Mouse (Mus musculus) E14TG2a.4 (cell line): ENCODE measurements around the gene Hnrnpc.
"Not testable (repeated sequence)": the region's sequence is repeated elsewhere in the genome, so short reads cannot be mapped to it uniquely, and the experiment has no call there.

Experiments
- H3K27me3 ChIP-seq: 2 replicates; pipeline ENCODE4 v1.6.1; 2014; ENCODE audit warnings: low read length, control low read depth; ENCODE audit not compliant: insufficient read depth
- H3K36me3 ChIP-seq: 2 replicates; pipeline ENCODE4 v1.6.1; 2014; ENCODE audit warnings: low read length, control low read depth; ENCODE audit not compliant: insufficient read depth
- H3K4me1 ChIP-seq: replicated peaks from 2 replicates; pipeline ENCODE4 v1.6.1; 2014; ENCODE audit warnings: low read depth, low read length, control low read depth
- H3K4me3 ChIP-seq: replicated peaks from 2 replicates; pipeline ENCODE4 v1.5.1; 2014; ENCODE audit warnings: mild to moderate bottlenecking, low read length
- H3K9me3 ChIP-seq: 2 replicates; pipeline ENCODE4 v1.6.1; 2014; ENCODE audit warnings: low read length, control low read depth
- CTCF ChIP-seq: conservative IDR thresholded peaks from 2 replicates; pipeline ENCODE4 v1.5.1; 2014; ENCODE audit warnings: low read length
- NANOG ChIP-seq: IDR thresholded peaks from 2 replicates; pipeline ENCODE4 v1.6.1; 2014; ENCODE audit warnings: borderline replicate concordance, low read length, mixed read lengths
- POU5F1 ChIP-seq: IDR thresholded peaks from 2 replicates; pipeline ENCODE4 v1.6.1; 2014; ENCODE audit warnings: low read length, borderline replicate concordance

Gene Hnrnpc

GRCm38 (mm10) chr14:52094533-52094932, 9.3 kb downstream of the Hnrnpc start:
- Histone ChIP-seq H3K27me3 (no peaks in the 10 kb centered on the region), H3K9me3 (no peaks in the 10 kb centered on the region), H3K36me3 (peaks cover 84% of the 10 kb centered on the region), H3K4me1 (peaks cover 60% of the 10 kb centered on the region), H3K4me3 (no peak overlapping the region)
- TF ChIP-seq POU5F1 (no peak), CTCF (no peak), NANOG (no peak)

- H3K36me3 ChIP-seq, result peaks cover 91% of the 10 kb centered on the region
- H3K4me3 ChIP-seq, result no peak overlapping the region
- H3K4me1 ChIP-seq, result peaks cover 71% of the 10 kb centered on the region
- no peaks in the 10 kb centered on the region for H3K9me3 ChIP-seq
- H3K27me3 ChIP-seq, result no peaks in the 10 kb centered on the region
- TF ChIP-seq POU5F1, result no peak
- TF ChIP-seq CTCF, result no peak
- TF ChIP-seq NANOG, result no peak
These were observed 20.7 kb downstream of the Hnrnpc start for GRCm38 (mm10) chr14:52083083-52083482.

- no peak overlapping the region for H3K4me3 ChIP-seq
- peaks cover 66% of the 10 kb centered on the region for H3K4me1 ChIP-seq
- peaks cover 61% of the 10 kb centered on the region for H3K36me3 ChIP-seq
- no peak for TF ChIP-seq NANOG
- TF ChIP-seq CTCF, result no peak
- no peak for TF ChIP-seq POU5F1
- H3K27me3 ChIP-seq, result no peaks in the 10 kb centered on the region
- no peaks in the 10 kb centered on the region for H3K9me3 ChIP-seq
These were observed 32.2 kb downstream of the Hnrnpc start for GRCm38 (mm10) chr14:52071599-52072137.

- TF ChIP-seq POU5F1 (no peak), NANOG (peak; percentile 78)
- no peaks in the 10 kb centered on the region for H3K9me3 ChIP-seq
- H3K36me3 ChIP-seq, result peaks cover 8% of the 10 kb centered on the region
- peaks cover 84% of the 10 kb centered on the region for H3K4me1 ChIP-seq
- H3K27me3 ChIP-seq, result no peaks in the 10 kb centered on the region
- no peak overlapping the region; the same call in 1 of the 2 replicates for H3K4me3 ChIP-seq
These were observed 37.7 kb downstream of the Hnrnpc start for GRCm38 (mm10) chr14:52066135-52066534.

- H3K27me3 ChIP-seq, result no peaks in the 10 kb centered on the region
- H3K4me3 ChIP-seq, result 0 out of 2 replicates have a peak overlapping the region, but pooled peaks have one; percentile 5
- TF ChIP-seq NANOG (no peak), POU5F1 (no peak), CTCF (no peak)
- H3K9me3 ChIP-seq, result peaks cover 3% of the 10 kb centered on the region; the same call in 1 of the 2 replicates
- H3K36me3 ChIP-seq, result no peaks in the 10 kb centered on the region; the same call in 1 of the 2 replicates
- peaks cover 68% of the 10 kb centered on the region for H3K4me1 ChIP-seq
These were observed 42.0 kb downstream of the Hnrnpc start for GRCm38 (mm10) chr14:52061798-52062197.

GRCm38 (mm10) chr14:52060800-52061199, 43.0 kb downstream of the Hnrnpc start:
- peaks cover 6% of the 10 kb centered on the region; the same call in 1 of the 2 replicates for H3K36me3 ChIP-seq
- no peak for TF ChIP-seq NANOG
- H3K9me3 ChIP-seq, result peaks cover 13% of the 10 kb centered on the region
- H3K4me3 ChIP-seq, result no peak overlapping the region
- H3K27me3 ChIP-seq, result no peaks in the 10 kb centered on the region
- peaks cover 64% of the 10 kb centered on the region for H3K4me1 ChIP-seq

GRCm38 (mm10) chr14:52059982-52060381, 43.8 kb downstream of the Hnrnpc start:
- Histone ChIP-seq H3K9me3 (peaks cover 19% of the 10 kb centered on the region), H3K4me1 (peaks cover 60% of the 10 kb centered on the region), H3K27me3 (no peaks in the 10 kb centered on the region), H3K4me3 (no peak overlapping the region), H3K36me3 (peaks cover 6% of the 10 kb centered on the region; the same call in 1 of the 2 replicates)
- TF ChIP-seq POU5F1 (no peak), NANOG (no peak), CTCF (no peak)

- peaks cover 18% of the 10 kb centered on the region for H3K36me3 ChIP-seq
- H3K27me3 ChIP-seq, H3K4me1 ChIP-seq, H3K4me3 ChIP-seq: not testable (repeated sequence)
- peaks cover 67% of the 10 kb centered on the region for H3K9me3 ChIP-seq
These were observed 51.1 kb downstream of the Hnrnpc start for GRCm38 (mm10) chr14:52052720-52053119.

- peaks cover 15% of the 10 kb centered on the region for H3K9me3 ChIP-seq
- H3K36me3 ChIP-seq, result no peaks in the 10 kb centered on the region
- no peak overlapping the region for H3K4me3 ChIP-seq
- TF ChIP-seq CTCF (no peak), NANOG (no peak), POU5F1 (no peak)
- H3K4me1 ChIP-seq, result peaks cover 25% of the 10 kb centered on the region
- no peaks in the 10 kb centered on the region for H3K27me3 ChIP-seq
These were observed 57.8 kb downstream of the Hnrnpc start for GRCm38 (mm10) chr14:52045966-52046565.
